Mouse (Mus musculus) CH12.LX (cell line): ENCODE data around the gene Chpf2. TPM values are rescaled to one million over a fixed set of nuclear protein-coding genes. Genes with fewer than 3 reads are reported as not detected.

Source experiments
- DNase-seq: peaks from one replicate; pipeline ENCODE4 v3.0.0-alpha.2; 2013; ENCODE audit errors: extremely low read depth
- H3K27ac ChIP-seq: 2 replicates; pipeline ENCODE4 v1.5.1; 2012; ENCODE audit warnings: low read depth, mild to moderate bottlenecking, control low read depth, moderate library complexity; ENCODE audit not compliant: insufficient read depth
- H3K27me3 ChIP-seq: replicated peaks from 2 replicates; pipeline ENCODE3; 2012; ENCODE audit warnings: inconsistent platforms
- H3K36me3 ChIP-seq, 2 experiments: replicated peaks in 1 of 2; 2 replicates each; pipeline versions ENCODE3 to v1.6.1; 2012; ENCODE audit warnings: inconsistent platforms in 1 of 2, low read length in 1 of 2, mild to moderate bottlenecking in 1 of 2, mixed read lengths in 1 of 2, moderate library complexity in 1 of 2; ENCODE audit not compliant: control insufficient read depth in 1 of 2, insufficient read depth in 1 of 2
- H3K4me1 ChIP-seq, 2 experiments: 2 replicates each; pipeline ENCODE4 v1.6.1; 2012; ENCODE audit warnings: inconsistent platforms in 1 of 2, moderate library complexity in 1 of 2; ENCODE audit not compliant: insufficient read depth in 2 of 2, control insufficient read depth in 1 of 2
- H3K4me2 ChIP-seq: 2 replicates; pipeline ENCODE4 v1.6.1; 2012; ENCODE audit warnings: low read depth, mild to moderate bottlenecking, control low read depth; ENCODE audit not compliant: poor library complexity, insufficient read depth, severe bottlenecking
- H3K4me3 ChIP-seq, 3 experiments: fragments of 150-350 bp in 1 of 3; sonication (generic) in 1 of 3; replicated peaks in 1 of 3; 2 replicates each; pipeline versions ENCODE3 to v1.5.1; 2011 to 2012; ENCODE audit warnings: low read depth in 2 of 3, low read length in 2 of 3, mild to moderate bottlenecking in 2 of 3, moderate library complexity in 2 of 3, control low read depth in 1 of 3, improper control_type of control experiment in 1 of 3, inconsistent platforms in 1 of 3, mixed read lengths in 1 of 3; ENCODE audit not compliant: poor library complexity in 1 of 3
- H3K79me2 ChIP-seq: replicated peaks from 2 replicates; pipeline ENCODE4 v1.6.1; 2012; ENCODE audit warnings: mild to moderate bottlenecking, moderate library complexity; ENCODE audit not compliant: control insufficient read depth, poor library complexity, insufficient read depth, severe bottlenecking; ENCODE audit errors: extremely low read depth
- H3K9ac ChIP-seq: 2 replicates; pipeline ENCODE4 v1.6.1; 2012; ENCODE audit warnings: low read depth, mild to moderate bottlenecking, control low read depth, moderate library complexity; ENCODE audit not compliant: insufficient read depth
- H3K9me3 ChIP-seq: replicated peaks from 2 replicates; pipeline ENCODE3; 2012; ENCODE audit warnings: low read length, inconsistent platforms, mixed read lengths
- BHLHE40 ChIP-seq: IDR thresholded peaks from 2 replicates; pipeline ENCODE4 v1.6.1; 2011; ENCODE audit warnings: mild to moderate bottlenecking, low read depth, low read length, improper control_type of control experiment
- CHD1 ChIP-seq: IDR thresholded peaks from 2 replicates; pipeline ENCODE4 v1.6.1; 2012; ENCODE audit warnings: low read depth, low read length, improper control_type of control experiment, inconsistent platforms
- CHD2 ChIP-seq: IDR thresholded peaks from 2 replicates; pipeline ENCODE4 v1.6.1; 2011; ENCODE audit warnings: low read length, improper control_type of control experiment
- CTCF ChIP-seq, 2 experiments: IDR thresholded peaks in 1 of 2; conservative IDR thresholded peaks in 1 of 2; 2 replicates each; pipeline ENCODE4 v1.5.1; 2011 to 2012; ENCODE audit warnings: low read depth in 2 of 2, low read length in 2 of 2, improper control_type of control experiment in 1 of 2, inconsistent platforms in 1 of 2, mild to moderate bottlenecking in 1 of 2, moderate library complexity in 1 of 2
- E2F4 ChIP-seq: IDR thresholded peaks from 2 replicates; pipeline ENCODE4 v1.6.1; 2011; ENCODE audit warnings: low read depth, low read length, improper control_type of control experiment; ENCODE audit not compliant: insufficient replicate concordance
- EP300 ChIP-seq: IDR thresholded peaks from 2 replicates; pipeline ENCODE4 v1.6.1; 2011; ENCODE audit warnings: low read length, improper control_type of control experiment
- GABPA ChIP-seq: IDR thresholded peaks from 2 replicates; pipeline ENCODE4 v1.6.1; 2012; ENCODE audit warnings: low read depth, low read length, improper control_type of control experiment, inconsistent platforms; ENCODE audit not compliant: insufficient replicate concordance
- IRF4 ChIP-seq: IDR thresholded peaks from 2 replicates; pipeline ENCODE4 v1.6.1; 2014; ENCODE audit warnings: low read depth, mild to moderate bottlenecking, inconsistent platforms, low read length, improper control_type of control experiment
- JUN ChIP-seq: IDR thresholded peaks from 2 replicates; pipeline ENCODE4 v1.6.1; 2011; ENCODE audit warnings: low read depth, mild to moderate bottlenecking, low read length, improper control_type of control experiment, moderate library complexity; ENCODE audit not compliant: insufficient read depth
- JUND ChIP-seq: conservative IDR thresholded peaks from 2 replicates; pipeline ENCODE4 v1.6.1; 2011; ENCODE audit warnings: low read depth, low read length, improper control_type of control experiment
- KAT2A ChIP-seq: IDR thresholded peaks from 2 replicates; pipeline ENCODE4 v1.6.1; 2012; ENCODE audit warnings: low read length, improper control_type of control experiment, inconsistent platforms; ENCODE audit not compliant: insufficient replicate concordance
- MAX ChIP-seq: IDR thresholded peaks from 2 replicates; pipeline ENCODE4 v1.6.1; 2011; ENCODE audit warnings: low read length, improper control_type of control experiment
- PAX5 ChIP-seq: IDR thresholded peaks from 2 replicates; pipeline ENCODE4 v1.6.1; 2012; ENCODE audit warnings: low read length, inconsistent platforms, mixed read lengths
- POLR2A ChIP-seq: IDR thresholded peaks from 2 replicates; pipeline ENCODE4 v1.6.1; 2011; ENCODE audit warnings: low read depth, mild to moderate bottlenecking, improper control_type of control experiment, low read length
- RCOR1 ChIP-seq: conservative IDR thresholded peaks from 2 replicates; pipeline ENCODE4 v1.6.1; 2012; ENCODE audit warnings: low read depth, mild to moderate bottlenecking, inconsistent platforms, low read length, improper control_type of control experiment
- UBTF ChIP-seq: IDR thresholded peaks from 2 replicates; pipeline ENCODE4 v1.6.1; 2012; ENCODE audit warnings: low read depth, mild to moderate bottlenecking, inconsistent platforms, low read length, improper control_type of control experiment, moderate library complexity
- ZC3H11A ChIP-seq: IDR thresholded peaks from 2 replicates; pipeline ENCODE4 v1.6.1; 2012; ENCODE audit warnings: low read depth, mild to moderate bottlenecking, inconsistent platforms, low read length, improper control_type of control experiment
- ZKSCAN1 ChIP-seq: IDR thresholded peaks from 2 replicates; pipeline ENCODE4 v1.6.1; 2012; ENCODE audit warnings: low read depth, inconsistent platforms, low read length, improper control_type of control experiment, borderline replicate concordance
- ZMIZ1 ChIP-seq: IDR thresholded peaks from 2 replicates; pipeline ENCODE4 v1.6.1; 2012; ENCODE audit warnings: low read depth, mild to moderate bottlenecking, inconsistent platforms, low read length, improper control_type of control experiment
- ZNF384 ChIP-seq: IDR thresholded peaks from 2 replicates; pipeline ENCODE4 v1.6.1; 2012; ENCODE audit warnings: low read depth, low read length, improper control_type of control experiment, inconsistent platforms
- dilution Hi-C: fragments of 300-500 bp; cut with MboI; formaldehyde crosslinking; loops from 2 replicates; pipeline ENCODE4 v1.14.3; 2020; ENCODE audit warnings: low sequenced_read_pairs; ENCODE audit not compliant: extremely low pct_unique_long_range_greater_than_20kb, extremely low pct_ligation_motif_present
- in situ Hi-C: fragments of 300-500 bp; cut with MboI; formaldehyde crosslinking; loops from 3 replicates; pipeline ENCODE4 v1.14.3; 2019; ENCODE audit warnings: low sequenced_read_pairs, low pct_ligation_motif_present, low pct_unique_long_range_greater_than_20kb, mixed read lengths
- polyA plus RNA-seq: library from polyadenylated mRNA; unstranded; fragments of >175 nt; gene quantifications from 2 replicates; pipeline ENCODE4 v1.2.1, GENCODE M21; 2012; ENCODE audit warnings: low read depth; ENCODE audit not compliant: insufficient read length
- total RNA-seq, 2 experiments: library from RNA; depleted of rRNA; stranded (reverse); fragments of 300-350 nt in 1 of 2; fragments of >200 nt in 1 of 2; gene quantifications; 2 replicates each; pipeline ENCODE4 v1.2.3; 2012 to 2014

Chpf2 gene
- total and polyA plus RNA-seq, 3 experiments = 11.2 to 22.8 (median 20.4) TPM

DNA sequence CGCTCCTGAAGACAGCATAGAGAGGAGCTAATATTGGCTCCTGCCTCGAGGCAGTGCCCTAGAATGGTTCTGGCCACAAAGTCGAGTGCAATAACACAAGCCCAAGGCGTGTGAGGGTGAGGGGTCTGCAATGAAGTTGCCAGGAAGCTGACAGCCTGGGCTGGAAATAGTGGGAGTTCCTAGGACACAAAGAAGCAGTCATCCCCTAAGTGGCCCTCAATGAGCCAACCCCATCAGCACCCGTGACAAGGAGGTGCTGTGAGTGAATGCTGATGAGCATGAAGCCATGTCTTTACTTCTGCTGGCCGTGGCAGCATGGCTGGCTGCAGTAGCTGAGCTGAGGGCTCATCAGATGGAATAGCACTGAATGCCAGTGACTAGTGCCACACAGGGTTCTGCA, 28.6 kb downstream of the Chpf2 start:
- H3K9ac ChIP-seq = no peak overlapping the region
- peaks cover 44% of the 10 kb centered on the region for H3K27me3 ChIP-seq
- H3K9me3 ChIP-seq = no peaks in the 10 kb centered on the region
- H3K4me2 ChIP-seq = no peak overlapping the region
- no peaks in the 10 kb centered on the region for H3K79me2 ChIP-seq
- DNase-seq = no peak
- dilution Hi-C loops = no loop called here
- H3K4me3 ChIP-seq = no peak overlapping the region
- no peak overlapping the region for H3K27ac ChIP-seq
- no peaks in the 10 kb centered on the region for H3K4me1 ChIP-seq
- in situ Hi-C loops = no loop called here
- no peak for TF ChIP-seq IRF4
- TF ChIP-seq PAX5 = no peak
- no peak for TF ChIP-seq CHD1
- no peak for TF ChIP-seq JUN
- TF ChIP-seq POLR2A = no peak
- TF ChIP-seq ZMIZ1 = no peak
- TF ChIP-seq E2F4 = no peak
- no peak for TF ChIP-seq JUND
- no peak for TF ChIP-seq EP300
- TF ChIP-seq GABPA = no peak
- no peak for TF ChIP-seq RCOR1
- TF ChIP-seq ZKSCAN1 = no peak
- no peak for TF ChIP-seq KAT2A
- TF ChIP-seq BHLHE40 = no peak
- no peak for TF ChIP-seq ZNF384
- no peak for TF ChIP-seq UBTF
- no peak for TF ChIP-seq MAX
- TF ChIP-seq CHD2 = no peak
- TF ChIP-seq, all 38 proteins: peak for 0
- no peaks in the 10 kb centered on the region for H3K36me3 ChIP-seq

DNA sequence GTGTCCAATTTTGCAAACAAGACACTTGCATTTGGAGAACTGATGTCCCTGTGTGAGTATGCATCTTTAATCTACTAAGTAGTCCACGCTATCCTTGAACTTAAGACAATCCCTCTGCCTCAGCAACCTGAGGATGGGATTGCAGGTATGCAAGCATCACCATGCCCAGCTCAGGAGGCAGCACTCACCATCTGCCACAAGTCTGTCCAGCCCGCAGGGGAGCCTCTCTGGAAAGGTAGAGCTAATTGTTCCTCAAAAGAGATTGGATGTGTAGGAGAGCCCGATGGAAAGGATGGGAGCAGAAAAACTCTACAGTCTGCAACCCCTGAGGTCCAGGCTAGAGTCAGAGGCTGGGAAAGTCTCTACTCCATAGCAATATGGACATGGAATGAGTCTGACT, 32.4 kb downstream of the Chpf2 start:
- H3K9me3 ChIP-seq = no peaks in the 10 kb centered on the region
- no peaks in the 10 kb centered on the region for H3K79me2 ChIP-seq
- H3K4me3 ChIP-seq = no peak overlapping the region
- H3K27me3 ChIP-seq = peaks cover 76% of the 10 kb centered on the region
- no peak for DNase-seq
- H3K4me1 ChIP-seq = peaks cover under 1 to 4% of the 10 kb centered on the region in 2 experiments; a peak in 3 of 4 replicates
- in situ Hi-C loops = no loop called here
- no peak overlapping the region for H3K9ac ChIP-seq
- H3K27ac ChIP-seq = no peak overlapping the region
- H3K4me2 ChIP-seq = no peak overlapping the region
- dilution Hi-C loops = no loop called here
- TF ChIP-seq CTCF (conservative IDR thresholded peaks at IDR 0.05 in 1 of 2, IDR thresholded peaks at IDR 0.05 in 1 of 2; ENCODE audit: low read depth in 2 of 2, low read length in 2 of 2) (no peak), ZC3H11A (no peak), JUN (no peak)
- TF ChIP-seq, all 38 proteins: peak for 0
- H3K36me3 ChIP-seq = no peaks in the 10 kb centered on the region
